Mouse (Mus musculus) myocyte (in vitro differentiated cells): ENCODE measurements around the gene Ptprh. TPM values are rescaled to one million over a fixed set of nuclear protein-coding genes. Genes with fewer than 3 reads are reported as not detected.
A peak's percentile ranks its signal among the peaks of the same experiment; 100 is the strongest.

Experiments
- H3K27me3 ChIP-seq: one replicate; pipeline ENCODE4 v1.6.1; 2011; ENCODE audit not compliant: control insufficient read depth, insufficient read depth, insufficient read length
- H3K36me3 ChIP-seq: one replicate; pipeline ENCODE4 v1.6.1; 2011; ENCODE audit not compliant: control insufficient read depth, insufficient read depth
- H3K4me2 ChIP-seq: one replicate; pipeline ENCODE4 v1.6.1; 2011; ENCODE audit warnings: low read depth, control low read depth
- H3K4me3 ChIP-seq: one replicate; pipeline ENCODE4 v1.5.1; 2011; ENCODE audit warnings: mild to moderate bottlenecking, control low read depth, moderate library complexity
- H3K79me2 ChIP-seq: one replicate; pipeline ENCODE4 v1.6.1; 2011; ENCODE audit not compliant: control insufficient read depth, insufficient read depth
- H3ac ChIP-seq: one replicate; pipeline ENCODE4 v1.6.1; 2011; ENCODE audit not compliant: control insufficient read depth, insufficient read length
- CEBPB ChIP-seq: IDR thresholded peaks from 2 replicates; pipeline ENCODE4 v1.6.1; 2011; ENCODE audit warnings: mild to moderate bottlenecking, moderate library complexity; ENCODE audit not compliant: poor library complexity, insufficient read depth, severe bottlenecking
- E2F4 ChIP-seq: IDR thresholded peaks from one replicate; pipeline ENCODE4 v1.6.1; 2011; ENCODE audit warnings: mild to moderate bottlenecking, control low read depth, moderate library complexity; ENCODE audit not compliant: insufficient read depth
- MAX ChIP-seq: IDR thresholded peaks from one replicate; pipeline ENCODE4 v1.6.1; 2011; ENCODE audit warnings: low read depth, mild to moderate bottlenecking, control low read depth
- MYOD1 ChIP-seq, 3 experiments: IDR thresholded peaks; one replicate each; pipeline ENCODE4 v1.6.1; 2011; ENCODE audit warnings: control low read depth in 2 of 3, low read depth in 2 of 3, mild to moderate bottlenecking in 2 of 3, moderate library complexity in 1 of 3; ENCODE audit not compliant: insufficient read length in 2 of 3, control insufficient read depth in 1 of 3
- MYOG ChIP-seq, 3 experiments: IDR thresholded peaks; one replicate each; pipeline ENCODE4 v1.6.1; 2011; ENCODE audit warnings: control low read depth in 2 of 3, low read depth in 2 of 3, mild to moderate bottlenecking in 2 of 3; ENCODE audit not compliant: insufficient read length in 2 of 3, control insufficient read depth in 1 of 3, insufficient read depth in 1 of 3
- POLR2A ChIP-seq: IDR thresholded peaks from one replicate; pipeline ENCODE4 v1.6.1; 2011; ENCODE audit warnings: low read depth, mild to moderate bottlenecking, control low read depth, moderate library complexity; ENCODE audit not compliant: insufficient read length
- POLR2AphosphoS2 ChIP-seq: IDR thresholded peaks from one replicate; pipeline ENCODE4 v1.6.1; 2011; ENCODE audit warnings: low read depth, control low read depth; ENCODE audit not compliant: insufficient read length
- REST ChIP-seq: IDR thresholded peaks from one replicate; pipeline ENCODE4 v1.6.1; 2011; ENCODE audit warnings: mild to moderate bottlenecking, control low read depth, moderate library complexity; ENCODE audit not compliant: insufficient read depth, insufficient read length
- SRF ChIP-seq: IDR thresholded peaks from one replicate; pipeline ENCODE4 v1.6.1; 2011; ENCODE audit warnings: low read depth; ENCODE audit not compliant: control insufficient read depth, insufficient read length
- TCF12 ChIP-seq: IDR thresholded peaks from one replicate; pipeline ENCODE4 v1.6.1; 2011; ENCODE audit warnings: mild to moderate bottlenecking, control low read depth; ENCODE audit not compliant: poor library complexity, insufficient read depth, severe bottlenecking
- TCF3 ChIP-seq: IDR thresholded peaks from one replicate; pipeline ENCODE4 v1.6.1; 2011; ENCODE audit warnings: low read depth, control low read depth; ENCODE audit not compliant: insufficient read length
- USF1 ChIP-seq: IDR thresholded peaks from one replicate; pipeline ENCODE4 v1.6.1; 2011; ENCODE audit warnings: low read depth, mild to moderate bottlenecking, control low read depth, moderate library complexity
- polyA plus RNA-seq: library from polyadenylated mRNA; unstranded; fragments of >200 nt; fragmentation: generic; extraction: Trizol; gene quantifications from one replicate; pipeline ENCODE4 v1.2.1, GENCODE M21; 2012; ENCODE audit warnings: missing spikeins

Gene Ptprh
- polyA plus RNA-seq, 1 experiment = not detected

GRCm38 (mm10) chr7:4508739-4509116 lies 95.1 kb downstream of the Ptprh start:
- Histone ChIP-seq H3K79me2 (no peaks in the 10 kb centered on the region), H3K4me3 (no peak overlapping the region), H3K4me2 (peak overlapping the region; percentile 63), H3K27me3 (no peaks in the 10 kb centered on the region), H3ac (no peak overlapping the region), H3K36me3 (peaks cover 3% of the 10 kb centered on the region)
- no peak for TF ChIP-seq MYOD1 (IDR thresholded peaks at IDR 0.05; ENCODE audit: control insufficient read depth in 1 of 3, insufficient read length in 2 of 3, low read depth in 2 of 3)
- TF ChIP-seq REST = no peak
- TF ChIP-seq SRF = no peak
- no peak for TF ChIP-seq MYOG (IDR thresholded peaks at IDR 0.05; ENCODE audit: control insufficient read depth in 1 of 3, insufficient read depth in 1 of 3, insufficient read length in 2 of 3, low read depth in 2 of 3)
- no peak for TF ChIP-seq POLR2A
- no peak for TF ChIP-seq E2F4
- no peak for TF ChIP-seq POLR2AphosphoS2
- TF ChIP-seq TCF12 = no peak
- no peak for TF ChIP-seq TCF3
- no peak for TF ChIP-seq CEBPB

DNA sequence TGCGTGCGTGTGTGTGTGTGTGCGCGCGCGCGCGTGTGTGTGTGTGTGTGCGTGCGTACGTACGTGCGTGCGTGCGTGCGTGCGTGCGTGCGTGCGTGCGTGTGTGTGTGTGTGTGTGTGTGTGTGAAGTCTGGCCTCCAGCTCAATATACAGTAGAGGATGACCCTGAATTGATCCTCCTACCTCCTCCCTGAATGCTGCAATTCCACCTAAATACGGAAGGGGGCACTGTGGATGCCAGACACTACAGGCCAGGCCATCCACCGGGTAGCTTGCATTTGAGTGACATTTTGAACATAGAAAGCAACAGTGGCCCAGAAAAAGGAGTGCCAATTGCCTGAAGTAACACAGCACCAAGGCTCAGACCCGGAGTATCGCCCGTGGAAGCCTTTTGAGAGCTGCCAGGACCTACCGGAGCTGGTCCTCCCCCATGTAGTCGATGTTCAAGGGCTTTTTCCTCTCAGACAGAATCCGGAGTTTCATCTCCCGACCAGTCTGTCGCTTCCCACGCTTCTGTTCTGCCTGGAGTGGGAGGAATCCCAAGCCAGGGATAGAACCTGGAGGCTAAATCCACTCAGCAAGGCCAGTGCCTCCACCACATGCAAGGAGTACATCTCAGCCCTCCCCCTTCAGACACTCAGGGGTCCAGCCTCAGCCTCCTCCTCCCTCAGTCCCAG lies 95.6 kb downstream of the Ptprh start:
- peaks cover 3% of the 10 kb centered on the region for H3K36me3 ChIP-seq
- no peak overlapping the region for H3K4me2 ChIP-seq
- TF ChIP-seq SRF (no peak), USF1 (no peak), POLR2AphosphoS2 (peak; percentile 60), POLR2A (peak; percentile 20), TCF3 (no peak), E2F4 (no peak), TCF12 (no peak)
- no peaks in the 10 kb centered on the region for H3K27me3 ChIP-seq
- no peak overlapping the region for H3ac ChIP-seq
- H3K4me3 ChIP-seq = no peak overlapping the region
- no peaks in the 10 kb centered on the region for H3K79me2 ChIP-seq

DNA sequence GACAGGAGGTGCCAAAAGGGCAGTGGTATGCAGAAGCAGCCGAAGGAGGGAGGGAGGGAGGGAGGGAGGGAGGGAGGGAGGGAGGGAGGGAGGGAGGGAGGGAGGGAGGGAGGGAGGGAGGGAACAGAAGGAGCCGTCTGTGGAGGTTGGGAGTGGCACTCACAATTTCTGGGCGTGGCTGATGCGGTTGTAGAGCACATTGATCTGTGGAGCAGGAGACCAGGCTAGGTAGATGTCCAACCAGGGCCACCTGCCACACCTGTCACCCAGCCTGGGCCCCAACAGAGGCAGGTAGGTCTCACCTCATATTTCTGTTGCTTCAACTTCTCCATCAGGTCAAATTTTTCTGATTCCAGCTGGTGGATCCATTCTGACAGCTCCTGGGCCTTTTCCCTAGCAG lies 96.6 kb downstream of the Ptprh start:
- Histone ChIP-seq H3K4me2 (peak overlapping the region; percentile 32), H3ac (no peak overlapping the region), H3K79me2 (no peaks in the 10 kb centered on the region), H3K4me3 (no peak overlapping the region), H3K36me3 (peaks cover 3% of the 10 kb centered on the region), H3K27me3 (no peaks in the 10 kb centered on the region)
- no peak for TF ChIP-seq TCF12
- peak; percentile 28 for TF ChIP-seq POLR2A
- TF ChIP-seq SRF = no peak
- TF ChIP-seq POLR2AphosphoS2 = peak; percentile 24

- Histone ChIP-seq H3K27me3 (no peaks in the 10 kb centered on the region), H3K79me2 (peaks cover 12% of the 10 kb centered on the region), H3K36me3 (no peaks in the 10 kb centered on the region), H3ac (no peak overlapping the region), H3K4me3 (no peak overlapping the region), H3K4me2 (no peak overlapping the region)
- TF ChIP-seq MYOG (IDR thresholded peaks at IDR 0.05; ENCODE audit: control insufficient read depth in 1 of 3, insufficient read depth in 1 of 3, insufficient read length in 2 of 3, low read depth in 2 of 3) (no peak), POLR2AphosphoS2 (peak; percentile 29)
These were observed 99.0 kb downstream of the Ptprh start for GRCm38 (mm10) chr7:4504646-4505435.

DNA sequence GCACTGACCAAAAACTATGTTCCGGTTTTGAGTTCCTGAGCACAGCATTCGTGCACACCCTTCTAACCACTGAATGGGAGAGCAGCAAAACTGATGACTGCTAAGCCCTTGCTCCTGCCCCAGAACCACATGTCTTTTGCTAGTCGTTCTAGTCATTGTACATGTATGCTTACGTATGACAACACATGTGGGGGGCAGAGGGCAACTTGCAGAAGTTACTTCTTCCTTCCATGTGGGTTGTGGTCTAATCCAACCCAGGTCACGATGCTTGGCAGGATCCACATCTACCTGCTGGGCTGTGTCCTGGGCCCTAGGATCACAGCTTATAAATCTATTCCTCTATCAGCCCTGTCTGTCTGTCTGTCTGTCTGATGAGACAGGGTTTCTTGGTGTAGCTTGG lies 100.0 kb downstream of the Ptprh start:
- no peak overlapping the region for H3ac ChIP-seq
- H3K36me3 ChIP-seq = no peaks in the 10 kb centered on the region
- H3K4me3 ChIP-seq = no peak overlapping the region
- no peak for TF ChIP-seq TCF3
- no peak for TF ChIP-seq CEBPB
- no peak for TF ChIP-seq TCF12
- TF ChIP-seq MAX = no peak
- no peak for TF ChIP-seq MYOD1 (IDR thresholded peaks at IDR 0.05; ENCODE audit: control insufficient read depth in 1 of 3, insufficient read length in 2 of 3, low read depth in 2 of 3)
- no peak for TF ChIP-seq SRF
- no peak for TF ChIP-seq MYOG (IDR thresholded peaks at IDR 0.05; ENCODE audit: control insufficient read depth in 1 of 3, insufficient read depth in 1 of 3, insufficient read length in 2 of 3, low read depth in 2 of 3)
- H3K79me2 ChIP-seq = peaks cover 22% of the 10 kb centered on the region
- no peak overlapping the region for H3K4me2 ChIP-seq
- H3K27me3 ChIP-seq = no peaks in the 10 kb centered on the region
